Mouse (Mus musculus) liver, embryonic 16.5 days (tissue): ENCODE measurements around the gene Fyn. TPM values are rescaled to one million over a fixed set of nuclear protein-coding genes. Genes with fewer than 3 reads are reported as not detected.

ENCODE experiments used
- ATAC-seq: fragments of 200-750 bp; cut with Nextera tagmentation; 2 replicates; pipeline ENCODE4 v1.8.0; 2017; ENCODE audit warnings: low read depth, mild to moderate bottlenecking, moderate number of reproducible peaks, moderate library complexity
- H3K27ac ChIP-seq: fragments of 300-500 bp; sonication (generic); 2 replicates; pipeline ENCODE4 v1.5.1; 2014; ENCODE audit warnings: mild to moderate bottlenecking, low read length
- H3K27me3 ChIP-seq: fragments of 300-500 bp; sonication (generic); 2 replicates; pipeline ENCODE4 v1.6.1; 2014; ENCODE audit warnings: low read depth, low read length, mixed read lengths; ENCODE audit not compliant: control insufficient read depth, insufficient read depth
- H3K36me3 ChIP-seq: fragments of 300-500 bp; sonication (generic); 2 replicates; pipeline ENCODE4 v1.6.1; 2014; ENCODE audit warnings: mild to moderate bottlenecking; ENCODE audit not compliant: control insufficient read depth, insufficient read depth
- H3K4me1 ChIP-seq: fragments of 300-500 bp; sonication (generic); 2 replicates; pipeline ENCODE4 v1.6.1; 2014; ENCODE audit warnings: low read depth, low read length, mixed read lengths; ENCODE audit not compliant: control insufficient read depth
- H3K4me2 ChIP-seq: fragments of 300-500 bp; sonication (generic); 2 replicates; pipeline ENCODE4 v1.6.1; 2014; ENCODE audit warnings: low read depth, low read length, mixed read lengths
- H3K4me3 ChIP-seq: fragments of 300-500 bp; sonication (generic); 2 replicates; pipeline ENCODE4 v1.5.1; 2014; ENCODE audit warnings: low read depth, mild to moderate bottlenecking, low read length
- H3K9ac ChIP-seq: fragments of 300-500 bp; sonication (generic); 2 replicates; pipeline ENCODE4 v1.6.1; 2014; ENCODE audit warnings: low read depth, low read length
- H3K9me3 ChIP-seq: fragments of 300-500 bp; sonication (generic); replicated peaks from 2 replicates; pipeline ENCODE4 v1.6.1; 2016; ENCODE audit warnings: low read length; ENCODE audit not compliant: control insufficient read depth
- WGBS: fragments of 180-500 bp; shearing (Covaris S2); extraction: QIAGEN DNeasy Blood & Tissue Kit; methylation state at CpG from one replicate; pipeline ENCODE4 v1.1.7; 2014; ENCODE audit not compliant: insufficient replicate concordance; 5-methylcytosine and 5-hydroxymethylcytosine counted together
- polyA plus RNA-seq: library from polyadenylated mRNA; unstranded; fragments of >200 nt; fragmentation: Nextera tagmentation; extraction: Ambion mirVana; gene quantifications from 2 replicates; pipeline ENCODE4 v1.2.1, GENCODE M21; 2015

The Fyn gene
- polyA plus RNA-seq, 1 experiment from 2014 or later, result 5.9 TPM

DNA sequence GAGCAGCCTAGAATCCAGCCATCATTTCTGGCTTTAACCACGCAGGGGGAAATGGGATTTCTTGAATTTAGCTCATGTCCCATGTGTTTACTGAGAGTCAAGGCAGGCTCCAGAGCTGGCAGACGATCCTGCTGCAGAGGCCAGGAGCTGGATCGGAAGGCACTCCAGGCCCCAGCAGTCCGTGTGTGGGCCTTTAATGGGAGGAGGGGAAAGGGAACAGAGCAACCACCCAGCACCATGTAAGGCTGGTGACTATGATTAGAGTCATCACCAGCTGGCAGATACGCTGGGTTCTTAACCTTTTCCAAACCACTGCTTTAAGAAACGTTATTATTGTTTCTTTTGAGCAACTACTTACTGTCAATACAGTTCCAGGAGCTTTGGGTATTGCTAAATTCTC lies 246.0 kb downstream of the Fyn start:
- H3K4me3 ChIP-seq, result no peak overlapping the region
- H3K9ac ChIP-seq, result no peak overlapping the region

More for the DNA sequence above, 246.0 kb downstream of the Fyn start:
- no peaks in the 10 kb centered on the region; the same call in 1 of the 2 replicates for H3K4me1 ChIP-seq
- H3K9me3 ChIP-seq, result no peaks in the 10 kb centered on the region
- H3K36me3 ChIP-seq, result no peaks in the 10 kb centered on the region
- H3K27me3 ChIP-seq, result no peaks in the 10 kb centered on the region
- ATAC-seq, result no peak
- 46% methylated on average over 6 of the region's 6 CpGs for WGBS
- no peak overlapping the region for H3K4me2 ChIP-seq
- H3K27ac ChIP-seq, result no peak overlapping the region

Other genes with a start within 250 kb of the Fyn start
- gene Fam229b, start 234.9 kb upstream of the Fyn start, polyA plus RNA-seq, result 0.58 TPM in 2 replicates
- gene Tube1, start 234.9 kb upstream of the Fyn start, polyA plus RNA-seq, result 4.0 and 4.6 TPM in 2 replicates
- not detected in 2 replicates for gene Ccn6, start 205.1 kb upstream of the Fyn start, polyA plus RNA-seq
- 1.2 and 1.5 TPM in 2 replicates for gene Traf3ip2, start 244.1 kb downstream of the Fyn start, polyA plus RNA-seq